Mouse (Mus musculus) liver, embryonic 14.5 days (tissue): Measurements from ENCODE around the gene AC129217.1. TPM values are rescaled to one million over a fixed set of nuclear protein-coding genes. Genes with fewer than 3 reads are reported as not detected.
"Not testable (repeated sequence)": the region's sequence is repeated elsewhere in the genome, so short reads cannot be mapped to it uniquely, and the experiment has no call there.

ENCODE experiments used
- ATAC-seq: fragments of 200-750 bp; cut with Nextera tagmentation; 2 replicates; pipeline ENCODE4 v1.8.0; 2017; ENCODE audit warnings: moderate number of reproducible peaks, mild to moderate bottlenecking, moderate library complexity; ENCODE audit not compliant: insufficient read depth
- DNase-seq, 3 experiments: peaks; one replicate each; pipeline ENCODE4 v3.0.0-alpha.2; 2012 to 2013; ENCODE audit warnings: low read depth in 3 of 3, low spot score in 3 of 3
- H3K27ac ChIP-seq: fragments of 300-500 bp; sonication (generic); 2 replicates; pipeline ENCODE4 v1.5.1; 2014; ENCODE audit warnings: moderate library complexity, mild to moderate bottlenecking, control low read depth, inconsistent platforms
- H3K27me3 ChIP-seq: fragments of 300-500 bp; sonication (generic); 2 replicates; pipeline ENCODE4 v1.6.1; 2014; ENCODE audit warnings: mild to moderate bottlenecking, low read length, moderate library complexity; ENCODE audit not compliant: control insufficient read depth, insufficient read depth
- H3K36me3 ChIP-seq: fragments of 300-500 bp; sonication (generic); replicated peaks from 2 replicates; pipeline ENCODE4 v1.6.1; 2014; ENCODE audit warnings: low read depth; ENCODE audit not compliant: control insufficient read depth, insufficient read depth
- H3K4me1 ChIP-seq, 2 experiments: fragments of 200-500 bp in 1 of 2; fragments of 300-500 bp in 1 of 2; sonication (generic) in 1 of 2; replicated peaks; 2 replicates each; pipeline ENCODE4 v1.6.1; 2012 to 2014; ENCODE audit warnings: antibody characterized with exemption in 1 of 2, inconsistent platforms in 1 of 2, low read length in 1 of 2; ENCODE audit not compliant: control insufficient read depth in 2 of 2, insufficient read depth in 2 of 2
- H3K4me2 ChIP-seq: fragments of 300-500 bp; sonication (generic); 2 replicates; pipeline ENCODE4 v1.6.1; 2014; ENCODE audit warnings: low read depth, mild to moderate bottlenecking, control low read depth, moderate library complexity
- H3K4me3 ChIP-seq, 2 experiments: fragments of 200-500 bp in 1 of 2; fragments of 300-500 bp in 1 of 2; sonication (generic) in 1 of 2; 2 replicates each; pipeline ENCODE4 v1.5.1; 2012 to 2014; ENCODE audit warnings: low read depth in 2 of 2, low read length in 2 of 2, mild to moderate bottlenecking in 2 of 2, control low read depth in 1 of 2, inconsistent platforms in 1 of 2, moderate library complexity in 1 of 2; ENCODE audit not compliant: insufficient read depth in 1 of 2
- H3K9ac ChIP-seq: fragments of 300-500 bp; sonication (generic); replicated peaks from 2 replicates; pipeline ENCODE4 v1.6.1; 2014; ENCODE audit warnings: mild to moderate bottlenecking, control low read depth, moderate library complexity
- H3K9me3 ChIP-seq: fragments of 300-500 bp; sonication (generic); 2 replicates; pipeline ENCODE4 v1.6.1; 2016; ENCODE audit warnings: low read length, mixed read lengths; ENCODE audit not compliant: control insufficient read depth
- CTCF ChIP-seq: IDR thresholded peaks from 2 replicates; pipeline ENCODE4 v1.5.1; 2016; ENCODE audit warnings: antibody characterized with exemption, low read depth, control low read depth
- EP300 ChIP-seq: IDR thresholded peaks from 2 replicates; pipeline ENCODE4 v1.6.1; 2016; ENCODE audit warnings: antibody characterized with exemption, low read depth
- WGBS: fragments of 180-500 bp; shearing (Covaris S2); extraction: QIAGEN DNeasy Blood & Tissue Kit; methylation state at CpG from one replicate; pipeline ENCODE4 v1.1.7; 2014; ENCODE audit not compliant: insufficient replicate concordance; 5-methylcytosine and 5-hydroxymethylcytosine counted together
- polyA plus RNA-seq, 2 experiments: library from polyadenylated mRNA; depleted of rRNA in 1 of 2; stranded (reverse) in 1 of 2; unstranded in 1 of 2; fragments of >200 nt; fragmentation: Nextera tagmentation in 1 of 2; extraction: Ambion mirVana in 1 of 2; gene quantifications; 2 replicates each; pipeline versions ENCODE4 v1.2.1 to v1.2.3; 2012 to 2014

The AC129217.1 gene
- polyA plus RNA-seq, 2 experiments = 1.3 TPM; not detected in 1

DNA sequence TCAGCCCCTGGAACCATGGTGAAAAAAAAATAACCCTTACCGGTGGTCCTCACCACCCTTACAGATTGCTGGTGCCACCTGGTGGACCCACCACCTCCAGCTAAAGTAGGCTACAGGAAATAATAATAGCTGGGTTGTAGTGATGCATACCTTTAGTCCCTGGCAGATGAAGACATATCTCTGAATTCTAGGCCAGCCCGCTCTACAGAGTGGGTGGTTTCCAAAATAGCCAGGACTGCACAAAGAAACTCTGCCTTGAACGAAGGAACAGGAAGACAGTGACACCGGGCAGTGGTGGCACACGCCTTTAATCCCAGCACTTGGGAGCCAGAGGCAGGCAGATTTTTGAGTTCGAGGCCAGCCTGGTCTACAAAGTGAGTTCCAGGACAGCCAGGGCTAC lies 34.7 kb downstream of the AC129217.1 start:
- H3K9me3 ChIP-seq = no peaks in the 10 kb centered on the region
- H3K4me3 ChIP-seq = no peak overlapping the region
- DNase-seq = no peak
- H3K4me1 ChIP-seq = no peaks in the 10 kb centered on the region
- H3K9ac ChIP-seq = no peak overlapping the region
- no peak for ATAC-seq
- no peak overlapping the region for H3K4me2 ChIP-seq
- H3K27ac ChIP-seq = no peak overlapping the region
- no peaks in the 10 kb centered on the region for H3K27me3 ChIP-seq
- 76% methylated on average over 6 of the region's 6 CpGs for WGBS
- no peak for TF ChIP-seq EP300
- no peak for TF ChIP-seq CTCF
- H3K36me3 ChIP-seq = no peaks in the 10 kb centered on the region

DNA sequence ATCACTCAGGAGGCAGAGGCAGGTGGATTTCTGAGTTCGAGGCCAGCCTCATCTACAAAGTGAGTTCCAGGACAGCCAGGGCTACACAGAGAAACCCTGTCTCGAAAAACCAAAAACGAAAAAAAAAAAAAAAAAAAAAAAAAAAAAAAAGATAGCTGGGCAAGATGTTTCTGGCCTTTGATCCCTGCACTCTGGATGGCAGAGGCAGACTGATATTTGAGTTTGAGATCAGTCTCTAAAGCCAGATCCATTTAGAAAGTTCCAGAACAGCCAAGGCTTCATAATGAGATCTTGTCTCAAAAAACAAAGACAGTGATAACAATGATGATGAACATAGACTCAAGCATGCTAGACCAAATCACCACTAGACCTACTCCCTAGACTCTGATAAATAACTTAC lies 40.8 kb downstream of the AC129217.1 start:
- not testable (repeated sequence) for H3K9me3 ChIP-seq, ATAC-seq, DNase-seq, H3K27me3 ChIP-seq
- WGBS = 48% methylated on average over 3 of the region's 3 CpGs
- H3K4me1 ChIP-seq = peaks cover 9 to 10% of the 10 kb centered on the region in 2 experiments
- H3K9ac ChIP-seq = peak overlapping the region; percentile 98
- peaks cover 20% of the 10 kb centered on the region for H3K36me3 ChIP-seq
- H3K4me3 ChIP-seq = peak overlapping the region in 1 of 2 experiments; percentile 97; a peak in 2 of 4 replicates
- H3K27ac ChIP-seq = peak overlapping the region; percentile 75
- peak overlapping the region; percentile 70 for H3K4me2 ChIP-seq

- H3K4me3 ChIP-seq = peak overlapping the region; percentile 81 to 97
- H3K27me3 ChIP-seq = no peaks in the 10 kb centered on the region
- WGBS = 24% methylated on average over 9 of the region's 9 CpGs
- peak overlapping the region; percentile 75 for H3K27ac ChIP-seq
- TF ChIP-seq CTCF (no peak), EP300 (no peak)
- H3K9ac ChIP-seq = peak overlapping the region; percentile 98
- no peaks in the 10 kb centered on the region for H3K9me3 ChIP-seq
- DNase-seq (no peak), ATAC-seq (peak; percentile 19)
- peaks cover 23% of the 10 kb centered on the region for H3K36me3 ChIP-seq
- peaks cover 9 to 10% of the 10 kb centered on the region in 2 experiments for H3K4me1 ChIP-seq
- peak overlapping the region; percentile 70 for H3K4me2 ChIP-seq
Observed at GRCm38 (mm10) chr19:8870838-8871237, 41.3 kb downstream of the AC129217.1 start.

GRCm38 (mm10) chr19:8871267-8872186 lies 42.0 kb downstream of the AC129217.1 start, which contains the start of gene Ubxn1:
Ubxn1 (plus strand) TSS chr19:8871496.
- Histone ChIP-seq H3K4me3 (peak within 1 kb of the TSS; percentile 81 to 97), H3K9me3 (no peaks in the 10 kb centered on the region), H3K4me2 (peak within 1 kb of the TSS; percentile 70), H3K9ac (peak within 1 kb of the TSS; percentile 98), H3K27ac (peak within 1 kb of the TSS; percentile 81), H3K4me1 (peaks cover 9 to 10% of the 10 kb centered on the region in 2 experiments), H3K36me3 (peaks cover 25% of the 10 kb centered on the region), H3K27me3 (no peaks in the 10 kb centered on the region)
- TF ChIP-seq EP300 = peak; percentile 42
- TF ChIP-seq CTCF = no peak
- ATAC-seq = peak; percentile 97
- WGBS = under 1% methylated on average over 58 of the region's 59 CpGs
- DNase-seq = peak; percentile 94 to 96 (median 95)

- no peak for TF ChIP-seq CTCF
- TF ChIP-seq EP300 = no peak
- Histone ChIP-seq H3K4me2 (peak overlapping the region; percentile 70), H3K27me3 (no peaks in the 10 kb centered on the region), H3K9me3 (no peaks in the 10 kb centered on the region), H3K4me1 (peaks cover 9 to 10% of the 10 kb centered on the region in 2 experiments), H3K36me3 (peaks cover 31% of the 10 kb centered on the region), H3K9ac (peak overlapping the region; percentile 98), H3K27ac (peak overlapping the region; percentile 81), H3K4me3 (peak overlapping the region; percentile 81 to 97)
- DNase-seq (no peak), ATAC-seq (no peak)
- 66% methylated on average over 10 of the region's 10 CpGs for WGBS
Observed at GRCm38 (mm10) chr19:8872266-8872840, 42.8 kb downstream of the AC129217.1 start.
